Mouse (Mus musculus): ENCODE data around the gene Mindy4b-ps.

GRCm38 (mm10) chr3:58814191-58814590, 7.9 kb downstream of the Mindy4b-ps start:
- TF ChIP-seq CTCF (IDR thresholded peaks at IDR 0.05; ENCODE audit: low read depth) (no peak), EP300 (IDR thresholded peaks at IDR 0.05; ENCODE audit: low read depth) (no peak)

All from liver, postnatal 0 days (tissue).